Mouse (Mus musculus): Measurements from ENCODE around the gene Golt1a. TPM values are rescaled to one million over a fixed set of nuclear protein-coding genes. Genes with fewer than 3 reads are reported as not detected.

The Golt1a gene
- not detected for polyA plus RNA-seq (2012; fragmentation: generic; extraction: Trizol)
- long read RNA-seq, experiment 1 = 0 reads
- long read RNA-seq, experiment 2 = 0 reads

DNA sequence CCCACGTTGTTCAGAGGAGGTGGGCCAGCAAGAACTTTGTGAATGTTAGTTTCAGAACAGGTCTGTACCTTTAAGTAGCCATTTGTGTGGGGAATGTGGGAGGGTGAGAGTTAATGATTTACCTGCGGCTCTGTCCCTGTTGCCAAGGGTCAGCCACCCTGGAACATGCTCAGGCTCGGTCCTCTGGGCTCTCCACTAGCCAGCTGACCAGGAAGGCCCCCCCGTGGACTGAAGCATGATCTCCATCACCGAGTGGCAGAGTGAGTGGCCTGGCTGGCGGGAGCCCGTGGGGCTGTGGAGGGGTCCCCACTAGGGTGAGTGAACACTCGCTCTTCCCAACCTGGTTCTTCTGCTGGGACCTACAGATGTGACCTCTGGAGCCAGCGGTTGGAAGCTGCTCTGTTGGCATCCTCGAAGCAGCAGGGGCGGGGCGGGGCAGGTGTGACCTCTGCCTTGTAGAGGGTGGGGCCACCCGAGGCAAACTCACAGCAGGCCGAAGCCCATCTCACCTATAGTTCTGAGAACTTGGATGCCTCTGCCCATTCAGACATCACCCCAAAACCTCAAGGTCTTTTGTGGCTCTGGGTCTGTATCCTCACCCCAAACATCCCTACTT is at the start of gene Golt1a:
Golt1a (plus strand) TSS at position 149 of the 616 bp plus-strand sequence.
- H3K27me3 ChIP-seq (ENCODE audit: control insufficient read depth, insufficient read depth, insufficient read length) = peaks cover 38% of the 10 kb centered on the region
- no peaks in the 10 kb centered on the region for H3K79me3 ChIP-seq (ENCODE audit: low read depth)
- no peak within 1 kb of the TSS for H3K4me3 ChIP-seq (ENCODE audit: insufficient read depth, poor library complexity, severe bottlenecking)
- H3K36me3 ChIP-seq (ENCODE audit: control insufficient read depth, insufficient read depth) = no peaks in the 10 kb centered on the region
- H3ac ChIP-seq (ENCODE audit: control insufficient read depth, insufficient read length, low read depth) = no peak within 1 kb of the TSS
- H3K79me2 ChIP-seq (ENCODE audit: control insufficient read depth, insufficient read depth) = no peaks in the 10 kb centered on the region
- TF ChIP-seq USF1 (IDR thresholded peaks at IDR 0.05; ENCODE audit: low read depth) (no peak), MAX (IDR thresholded peaks at IDR 0.05) (no peak), CTCF (IDR thresholded peaks at IDR 0.05; ENCODE audit: control insufficient read depth, insufficient read depth, insufficient read length) (no peak), MYOG (IDR thresholded peaks at IDR 0.05; ENCODE audit: control insufficient read depth, extremely low read depth, insufficient read length) (no peak), CEBPB (IDR thresholded peaks at IDR 0.05; ENCODE audit: low read depth) (no peak), MYOD1 (IDR thresholded peaks at IDR 0.05; ENCODE audit: control insufficient read depth, insufficient read length, low read depth) (no peak), FOSL1 (IDR thresholded peaks at IDR 0.05; ENCODE audit: insufficient read depth, low read length, poor library complexity, severe bottlenecking) (no peak)

DNA sequence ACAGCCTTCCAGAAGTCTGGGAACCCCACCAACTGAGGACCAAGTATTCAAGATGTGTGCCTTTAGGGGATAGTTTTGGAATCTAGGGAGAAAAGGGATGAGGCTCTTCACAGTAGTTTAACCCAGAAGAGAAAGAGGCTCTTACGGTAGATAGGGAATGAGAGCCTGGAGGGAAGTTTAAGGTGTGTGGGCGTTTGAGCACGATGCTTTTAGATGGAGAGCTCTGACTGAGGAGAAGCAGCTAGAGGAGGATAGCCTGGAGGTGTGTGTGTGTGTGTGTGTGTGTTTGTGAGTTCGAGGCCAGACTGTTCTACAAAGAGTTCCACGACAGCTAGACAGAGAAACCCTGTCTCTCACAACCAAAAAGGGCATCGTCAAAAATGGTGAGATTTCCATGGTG is 47.0 kb upstream of the Golt1a start:
- Histone ChIP-seq H3K36me3 (ENCODE audit: control insufficient read depth, insufficient read depth) (no peaks in the 10 kb centered on the region), H3ac (ENCODE audit: control insufficient read depth, insufficient read length, low read depth) (no peak overlapping the region), H3K79me2 (ENCODE audit: control insufficient read depth, insufficient read depth) (no peaks in the 10 kb centered on the region), H3K79me3 (ENCODE audit: low read depth) (no peaks in the 10 kb centered on the region), H3K4me3 (ENCODE audit: insufficient read depth, poor library complexity, severe bottlenecking) (no peak overlapping the region), H3K27me3 (ENCODE audit: control insufficient read depth, insufficient read depth, insufficient read length) (peaks cover 61% of the 10 kb centered on the region)
- no peak for TF ChIP-seq MYOD1 (IDR thresholded peaks at IDR 0.05; ENCODE audit: control insufficient read depth, insufficient read length, low read depth)
- TF ChIP-seq USF1 (IDR thresholded peaks at IDR 0.05; ENCODE audit: low read depth) = no peak
- no peak for TF ChIP-seq MYOG (IDR thresholded peaks at IDR 0.05; ENCODE audit: control insufficient read depth, extremely low read depth, insufficient read length)
- TF ChIP-seq MAX (IDR thresholded peaks at IDR 0.05) = no peak
- no peak for TF ChIP-seq CEBPB (IDR thresholded peaks at IDR 0.05; ENCODE audit: low read depth)
- TF ChIP-seq CTCF (IDR thresholded peaks at IDR 0.05; ENCODE audit: control insufficient read depth, insufficient read depth, insufficient read length) = no peak

DNA sequence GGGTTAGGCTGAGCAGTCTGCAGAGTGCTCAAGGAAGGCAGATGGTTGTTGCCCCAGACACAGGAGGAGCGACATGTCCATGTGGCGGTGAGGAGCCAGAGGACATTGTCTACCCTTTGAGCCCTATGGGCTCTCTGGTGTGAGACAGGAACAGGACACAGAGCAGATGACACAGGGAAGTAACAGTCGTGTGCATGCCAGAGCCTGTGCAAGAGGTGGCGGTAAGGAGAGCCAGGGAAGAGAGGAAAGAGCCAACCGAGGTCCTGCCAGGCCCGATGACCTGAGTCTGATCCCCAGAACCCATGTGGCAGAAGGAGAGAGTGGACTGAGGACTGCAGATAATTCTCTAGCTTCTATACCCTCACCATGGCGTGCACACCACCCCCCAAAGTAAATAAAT is 46.5 kb upstream of the Golt1a start:
- Histone ChIP-seq H3K79me3 (ENCODE audit: low read depth) (no peaks in the 10 kb centered on the region), H3K4me3 (ENCODE audit: insufficient read depth, poor library complexity, severe bottlenecking) (no peak overlapping the region), H3K79me2 (ENCODE audit: control insufficient read depth, insufficient read depth) (no peaks in the 10 kb centered on the region), H3K36me3 (ENCODE audit: control insufficient read depth, insufficient read depth) (no peaks in the 10 kb centered on the region), H3ac (ENCODE audit: control insufficient read depth, insufficient read length, low read depth) (no peak overlapping the region), H3K27me3 (ENCODE audit: control insufficient read depth, insufficient read depth, insufficient read length) (peaks cover 56% of the 10 kb centered on the region)
- no peak for TF ChIP-seq CEBPB (IDR thresholded peaks at IDR 0.05; ENCODE audit: low read depth)
- no peak for TF ChIP-seq CTCF (IDR thresholded peaks at IDR 0.05; ENCODE audit: control insufficient read depth, insufficient read depth, insufficient read length)
- no peak for TF ChIP-seq MAX (IDR thresholded peaks at IDR 0.05)
- TF ChIP-seq USF1 (IDR thresholded peaks at IDR 0.05; ENCODE audit: low read depth) = no peak
- no peak for TF ChIP-seq FOSL1 (IDR thresholded peaks at IDR 0.05; ENCODE audit: insufficient read depth, low read length, poor library complexity, severe bottlenecking)
- no peak for TF ChIP-seq MYOG (IDR thresholded peaks at IDR 0.05; ENCODE audit: control insufficient read depth, extremely low read depth, insufficient read length)
- no peak for TF ChIP-seq MYOD1 (IDR thresholded peaks at IDR 0.05; ENCODE audit: control insufficient read depth, insufficient read length, low read depth)

DNA sequence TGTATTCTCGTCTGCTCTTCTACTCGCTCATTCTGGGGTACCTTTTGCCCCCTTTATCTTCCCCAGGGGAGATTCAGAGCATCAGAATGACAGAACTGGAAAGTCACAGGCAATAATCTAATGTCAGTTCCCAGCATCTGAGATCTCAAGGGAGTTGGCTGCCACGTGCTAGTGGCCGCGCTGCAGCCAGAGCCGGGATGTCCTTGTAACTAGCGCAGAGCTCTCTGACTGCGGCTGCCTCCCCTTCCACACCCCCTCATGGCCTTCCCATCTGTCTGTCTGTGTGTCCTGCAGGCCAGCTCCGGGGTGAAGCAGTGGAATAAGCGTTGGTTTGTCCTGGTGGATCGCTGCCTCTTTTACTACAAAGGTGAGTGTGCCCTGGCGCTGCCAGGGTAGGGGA is 45.2 kb upstream of the Golt1a start:
- H3K79me2 ChIP-seq (ENCODE audit: control insufficient read depth, insufficient read depth) = no peaks in the 10 kb centered on the region
- H3K79me3 ChIP-seq (ENCODE audit: low read depth) = no peaks in the 10 kb centered on the region
- no peak overlapping the region for H3K4me3 ChIP-seq (ENCODE audit: insufficient read depth, poor library complexity, severe bottlenecking)
- H3ac ChIP-seq (ENCODE audit: control insufficient read depth, insufficient read length, low read depth) = no peak overlapping the region
- no peaks in the 10 kb centered on the region for H3K36me3 ChIP-seq (ENCODE audit: control insufficient read depth, insufficient read depth)
- no peak for TF ChIP-seq MYOD1 (IDR thresholded peaks at IDR 0.05; ENCODE audit: control insufficient read depth, insufficient read length, low read depth)
- TF ChIP-seq CTCF (IDR thresholded peaks at IDR 0.05; ENCODE audit: control insufficient read depth, insufficient read depth, insufficient read length) = no peak
- TF ChIP-seq USF1 (IDR thresholded peaks at IDR 0.05; ENCODE audit: low read depth) = no peak
- TF ChIP-seq FOSL1 (IDR thresholded peaks at IDR 0.05; ENCODE audit: insufficient read depth, low read length, poor library complexity, severe bottlenecking) = no peak
- H3K27me3 ChIP-seq (ENCODE audit: control insufficient read depth, insufficient read depth, insufficient read length) = peaks cover 49% of the 10 kb centered on the region

DNA sequence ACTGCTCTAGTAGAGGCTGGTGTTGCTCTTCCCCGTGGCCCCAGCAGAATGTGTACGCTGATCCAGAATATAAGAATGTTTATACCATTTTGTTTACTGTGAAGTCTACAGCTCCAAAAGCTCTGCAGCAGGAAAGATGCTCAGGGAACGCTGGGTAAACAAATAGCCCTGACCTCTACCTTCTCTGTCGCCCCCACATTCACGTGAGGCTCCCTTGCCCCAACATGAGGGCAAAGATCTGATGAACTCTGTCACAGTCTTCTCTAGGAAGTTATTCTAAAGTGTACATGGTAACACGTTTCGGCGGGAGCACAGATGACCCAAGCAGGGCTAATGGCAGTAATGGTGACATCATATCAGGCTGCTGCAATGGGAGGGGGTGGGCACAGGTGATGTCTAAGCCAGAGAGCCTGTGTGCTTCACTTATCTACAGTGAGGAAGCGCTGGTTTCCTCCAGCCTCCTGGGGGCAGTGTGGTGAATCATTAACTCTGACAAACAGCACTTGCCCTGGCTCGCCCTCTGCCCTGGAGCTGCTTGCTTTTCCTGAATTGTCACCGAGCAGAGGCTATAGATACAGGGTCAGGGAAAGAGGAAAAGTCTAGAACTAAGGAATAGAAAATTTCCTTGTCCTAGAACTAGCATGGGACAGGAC is 44.4 kb upstream of the Golt1a start:
- no peaks in the 10 kb centered on the region for H3K79me3 ChIP-seq (ENCODE audit: low read depth)
- H3K27me3 ChIP-seq (ENCODE audit: control insufficient read depth, insufficient read depth, insufficient read length) = peaks cover 45% of the 10 kb centered on the region
- no peak overlapping the region for H3K4me3 ChIP-seq (ENCODE audit: insufficient read depth, poor library complexity, severe bottlenecking)
- H3K36me3 ChIP-seq (ENCODE audit: control insufficient read depth, insufficient read depth) = no peaks in the 10 kb centered on the region
- no peak overlapping the region for H3ac ChIP-seq (ENCODE audit: control insufficient read depth, insufficient read length, low read depth)
- no peaks in the 10 kb centered on the region for H3K79me2 ChIP-seq (ENCODE audit: control insufficient read depth, insufficient read depth)
- TF ChIP-seq MYOG (IDR thresholded peaks at IDR 0.05; ENCODE audit: control insufficient read depth, extremely low read depth, insufficient read length) (no peak), FOSL1 (IDR thresholded peaks at IDR 0.05; ENCODE audit: insufficient read depth, low read length, poor library complexity, severe bottlenecking) (no peak), CTCF (IDR thresholded peaks at IDR 0.05; ENCODE audit: control insufficient read depth, insufficient read depth, insufficient read length) (no peak), USF1 (IDR thresholded peaks at IDR 0.05; ENCODE audit: low read depth) (no peak)
